Mouse (Mus musculus) kidney, adult 2 months (tissue): Measurements from ENCODE around the gene Cdk10. TPM values are rescaled to one million over a fixed set of nuclear protein-coding genes. Genes with fewer than 3 reads are reported as not detected.
A peak's percentile ranks its signal among the peaks of the same experiment; 100 is the strongest.
"Not testable (repeated sequence)": the region's sequence is repeated elsewhere in the genome, so short reads cannot be mapped to it uniquely, and the experiment has no call there.

Experiments used
- DNase-seq: peaks from one replicate; pipeline ENCODE4 v3.0.0; 2021
- H3K27ac ChIP-seq: fragments of 200-500 bp; 2 replicates; pipeline ENCODE4 v1.5.1; 2012; ENCODE audit warnings: low read depth, low read length, control low read depth, inconsistent platforms; ENCODE audit not compliant: insufficient read depth
- H3K27me3 ChIP-seq: fragments of 200-500 bp; replicated peaks from 2 replicates; pipeline ENCODE4 v1.6.1; 2012; ENCODE audit warnings: mild to moderate bottlenecking, moderate library complexity, low read length, inconsistent platforms; ENCODE audit not compliant: control insufficient read depth, insufficient read depth
- H3K36me3 ChIP-seq: fragments of 200-500 bp; 2 replicates; pipeline ENCODE4 v1.6.1; 2012; ENCODE audit warnings: mild to moderate bottlenecking, moderate library complexity, low read length, inconsistent platforms; ENCODE audit not compliant: control insufficient read depth, insufficient read depth
- H3K4me1 ChIP-seq: fragments of 200-500 bp; 2 replicates; pipeline ENCODE4 v1.6.1; 2011; ENCODE audit warnings: low read length; ENCODE audit not compliant: control insufficient read depth, insufficient read depth
- H3K4me3 ChIP-seq: fragments of 200-500 bp; 2 replicates; pipeline ENCODE4 v1.5.1; 2011; ENCODE audit warnings: mild to moderate bottlenecking, low read depth, low read length, control low read depth; ENCODE audit not compliant: insufficient read depth
- CTCF ChIP-seq: fragments of 200-500 bp; conservative IDR thresholded peaks from 2 replicates; pipeline ENCODE4 v1.5.1; 2011; ENCODE audit warnings: low read depth, mild to moderate bottlenecking, control low read depth, low read length, moderate library complexity, mixed read lengths; ENCODE audit not compliant: insufficient read depth, insufficient read length
- POLR2A ChIP-seq: fragments of 200-500 bp; IDR thresholded peaks from one replicate; pipeline ENCODE4 v1.6.1; 2011; ENCODE audit warnings: low read depth, low read length, control low read depth
- WGBS: fragments of 180-500 bp; shearing (Covaris S2); methylation state at CpG from one replicate; pipeline ENCODE4 v1.1.7; 2018; 5-methylcytosine and 5-hydroxymethylcytosine counted together
- polyA plus RNA-seq: library from polyadenylated mRNA; depleted of rRNA; stranded (reverse); fragments of >200 nt; gene quantifications from 2 replicates; pipeline ENCODE4 v1.2.3, GENCODE M21; 2012

The Cdk10 gene
- polyA plus RNA-seq, 1 experiment, result 53.3 TPM

- peak within 1 kb of the TSS; percentile 97 for H3K4me3 ChIP-seq
- TF ChIP-seq POLR2A (no peak), CTCF (no peak)
- peaks cover 10% of the 10 kb centered on the region; the same call in 1 of the 2 replicates for H3K4me1 ChIP-seq
- H3K27me3 ChIP-seq, result no peaks in the 10 kb centered on the region
- H3K36me3 ChIP-seq, result no peaks in the 10 kb centered on the region; the same call in 1 of the 2 replicates
- DNase-seq, result peak; percentile 91
- under 1% methylated on average over 99 of the region's 99 CpGs for WGBS
- H3K27ac ChIP-seq, result peak within 1 kb of the TSS; percentile 88
Observed at GRCm38 (mm10) chr8:123254099-123254885, 29.6 kb downstream of the Cdk10 start, which contains the start of the genes Zfp276 and Vps9d1. TSS of gene Zfp276 (plus strand) at chr8:123254195. TSS of gene Vps9d1 (minus strand) at chr8:123254348.

GRCm38 (mm10) chr8:123255170-123255569 is 30.5 kb downstream of the Cdk10 start:
- H3K27me3 ChIP-seq, result no peaks in the 10 kb centered on the region
- H3K36me3 ChIP-seq, result no peaks in the 10 kb centered on the region; the same call in 1 of the 2 replicates
- H3K4me3 ChIP-seq, result peak overlapping the region; percentile 97
- DNase-seq, result no peak
- 57% methylated on average over 6 of the region's 6 CpGs for WGBS
- no peak overlapping the region for H3K27ac ChIP-seq
- peaks cover 10% of the 10 kb centered on the region; the same call in 1 of the 2 replicates for H3K4me1 ChIP-seq
- TF ChIP-seq POLR2A, result no peak
- peak; percentile 26; the same call in 1 of the 2 replicates for TF ChIP-seq CTCF

- 86% methylated on average over 3 of the region's 3 CpGs for WGBS
Observed at GRCm38 (mm10) chr8:123257114-123257513, 32.5 kb downstream of the Cdk10 start.

GRCm38 (mm10) chr8:123257593-123257992 is 33.0 kb downstream of the Cdk10 start:
- 93% methylated on average over 8 of the region's 8 CpGs for WGBS

More at GRCm38 (mm10) chr8:123257114-123257513, 32.5 kb downstream of the Cdk10 start:
- peaks cover 10% of the 10 kb centered on the region; the same call in 1 of the 2 replicates for H3K4me1 ChIP-seq
- no peak overlapping the region for H3K4me3 ChIP-seq
- H3K27ac ChIP-seq, result no peak overlapping the region
- TF ChIP-seq POLR2A, result no peak
- TF ChIP-seq CTCF, result no peak
- H3K36me3 ChIP-seq, result peaks cover 2% of the 10 kb centered on the region; the same call in 1 of the 2 replicates
- no peaks in the 10 kb centered on the region for H3K27me3 ChIP-seq
- no peak for DNase-seq

GRCm38 (mm10) chr8:123267926-123268656 is 43.4 kb downstream of the Cdk10 start:
- TF ChIP-seq POLR2A (no peak), CTCF (no peak)
- H3K4me3 ChIP-seq, result no peak overlapping the region
- peak; percentile 77 for DNase-seq
- peaks cover 14% of the 10 kb centered on the region; the same call in 1 of the 2 replicates for H3K4me1 ChIP-seq
- H3K27ac ChIP-seq, result peak overlapping the region; percentile 67
- WGBS, result 43% methylated on average over 14 of the region's 14 CpGs
- no peaks in the 10 kb centered on the region for H3K27me3 ChIP-seq
- no peaks in the 10 kb centered on the region; the same call in none of the 2 replicates for H3K36me3 ChIP-seq

More at GRCm38 (mm10) chr8:123257593-123257992, 33.0 kb downstream of the Cdk10 start:
- H3K36me3 ChIP-seq, H3K27me3 ChIP-seq, H3K4me3 ChIP-seq, H3K27ac ChIP-seq, H3K4me1 ChIP-seq, DNase-seq: not testable (repeated sequence)

- H3K4me3 ChIP-seq, result no peak overlapping the region
- 91% methylated on average over 10 of the region's 10 CpGs for WGBS
- H3K27ac ChIP-seq, result no peak overlapping the region
- no peak for TF ChIP-seq POLR2A
- no peak for TF ChIP-seq CTCF
- no peaks in the 10 kb centered on the region for H3K27me3 ChIP-seq
- peaks cover 14% of the 10 kb centered on the region; the same call in 1 of the 2 replicates for H3K4me1 ChIP-seq
- no peaks in the 10 kb centered on the region for H3K36me3 ChIP-seq
- no peak for DNase-seq
Observed at GRCm38 (mm10) chr8:123271147-123271546, 46.5 kb downstream of the Cdk10 start.

- Histone ChIP-seq H3K4me1 (peaks cover 14% of the 10 kb centered on the region; the same call in 1 of the 2 replicates), H3K27ac (no peak overlapping the region), H3K27me3 (no peaks in the 10 kb centered on the region), H3K36me3 (no peaks in the 10 kb centered on the region), H3K4me3 (no peak overlapping the region)
- DNase-seq, result peak; percentile 52
- TF ChIP-seq CTCF (no peak), POLR2A (no peak)
- WGBS, result 48% methylated on average over 4 of the region's 4 CpGs
Observed at GRCm38 (mm10) chr8:123271901-123272300, 47.3 kb downstream of the Cdk10 start.
